7 mouse cellular contexts compared by ENCODE assay signal in the genomic region with DNA sequence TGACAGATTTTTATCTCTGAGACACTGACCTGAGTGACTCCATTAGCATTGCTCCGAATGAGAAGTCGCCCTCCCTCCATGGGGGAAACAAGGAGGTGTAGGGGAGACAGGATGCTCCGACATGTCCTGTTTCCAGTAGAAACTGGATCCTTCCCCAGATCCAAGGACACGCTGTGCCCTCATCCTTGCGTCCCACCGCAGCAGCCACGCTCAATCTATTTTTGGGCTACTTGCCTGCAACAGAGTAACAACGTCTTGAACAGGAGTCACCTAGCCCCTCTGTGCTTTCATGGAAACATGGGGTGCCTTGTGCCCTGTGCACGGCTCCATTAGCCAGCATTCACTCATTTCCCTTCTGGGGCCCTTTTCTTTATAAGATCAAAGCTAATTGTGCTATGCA. TPM values are rescaled to one million over a fixed set of nuclear protein-coding genes. Genes with fewer than 3 reads are reported as not detected.
DNase-seq lines count a peak whose midpoint lies in the region; ATAC-seq and TF ChIP-seq lines count a peak whose summit lies in the region.

TSS of gene Rbms3 (minus strand) at position 143 of the 400 bp plus-strand sequence.

- H3K4me1 ChIP-seq in lung, embryonic 14.5 days (ENCODE audit: insufficient read depth): no peaks in the 10 kb centered on the region
- 0 out of 2 replicates have a peak, but pooled peaks cover 6% of the 10 kb centered on the region for H3K4me1 ChIP-seq in forebrain, embryonic 15.5 days
- 0 out of 2 replicates have a peak, but pooled peaks cover 2% of the 10 kb centered on the region for H3K4me1 ChIP-seq in intestine, embryonic 15.5 days (replicated peaks)
- H3K4me1 ChIP-seq in neural tube, embryonic 12.5 days: no peaks in the 10 kb centered on the region; the same call in 1 of the 2 replicates

- H3K4me3 ChIP-seq in lung, embryonic 14.5 days (ENCODE audit: low read depth, low read length): no peak within 1 kb of the TSS
- no peak within 1 kb of the TSS for H3K4me3 ChIP-seq in forebrain, embryonic 15.5 days
- no peak within 1 kb of the TSS for H3K4me3 ChIP-seq in intestine, embryonic 15.5 days (replicated peaks)
- H3K4me3 ChIP-seq in neural tube, embryonic 12.5 days: no peak within 1 kb of the TSS

- no peaks in the 10 kb centered on the region for H3K9me3 ChIP-seq in lung, embryonic 14.5 days (ENCODE audit: low read depth, low read length)
- H3K9me3 ChIP-seq in forebrain, embryonic 15.5 days: no peaks in the 10 kb centered on the region
- no peaks in the 10 kb centered on the region for H3K9me3 ChIP-seq in intestine, embryonic 15.5 days
- H3K9me3 ChIP-seq in neural tube, embryonic 12.5 days: no peaks in the 10 kb centered on the region

- H3K9ac ChIP-seq in lung, embryonic 14.5 days: no peak within 1 kb of the TSS
- H3K9ac ChIP-seq in forebrain, embryonic 15.5 days (replicated peaks): no peak within 1 kb of the TSS
- no peak within 1 kb of the TSS for H3K9ac ChIP-seq in intestine, embryonic 15.5 days
- H3K9ac ChIP-seq in neural tube, embryonic 12.5 days: no peak within 1 kb of the TSS

- H3K27ac ChIP-seq in lung, embryonic 14.5 days (ENCODE audit: low read depth): no peak within 1 kb of the TSS
- H3K27ac ChIP-seq in forebrain, embryonic 15.5 days (replicated peaks): no peak within 1 kb of the TSS
- H3K27ac ChIP-seq in intestine, embryonic 15.5 days: no peak within 1 kb of the TSS
- H3K27ac ChIP-seq in neural tube, embryonic 12.5 days: no peak within 1 kb of the TSS

- H3K4me2 ChIP-seq in lung, embryonic 14.5 days: no peak within 1 kb of the TSS
- H3K4me2 ChIP-seq in forebrain, embryonic 15.5 days (replicated peaks): no peak within 1 kb of the TSS
- no peak within 1 kb of the TSS for H3K4me2 ChIP-seq in intestine, embryonic 15.5 days (replicated peaks)
- H3K4me2 ChIP-seq in neural tube, embryonic 12.5 days (replicated peaks): no peak within 1 kb of the TSS

- TF ChIP-seq CTCF in lung, embryonic 14.5 days (IDR thresholded peaks at IDR 0.05; ENCODE audit: low read depth): no peak

- H3K36me3 ChIP-seq in lung, embryonic 14.5 days (ENCODE audit: insufficient read depth): no peaks in the 10 kb centered on the region
- H3K36me3 ChIP-seq in forebrain, embryonic 15.5 days: no peaks in the 10 kb centered on the region
- no peaks in the 10 kb centered on the region for H3K36me3 ChIP-seq in intestine, embryonic 15.5 days
- H3K36me3 ChIP-seq in neural tube, embryonic 12.5 days: no peaks in the 10 kb centered on the region

- ATAC-seq in lung, embryonic 14.5 days (ENCODE audit: insufficient read depth): no peak
- ATAC-seq in forebrain, embryonic 15.5 days (replicated peaks): no peak
- no peak for ATAC-seq in intestine, embryonic 15.5 days
- ATAC-seq in neural tube, embryonic 12.5 days (ENCODE audit: low FRiP score, low read depth): no peak

- no peak for DNase-seq in lung, embryonic 14.5 days
- DNase-seq in lung, postnatal 4 days: no peak
- DNase-seq in spleen, postnatal 36 days (ENCODE audit: low spot score in 2 of 2): no peak
- DNase-seq in cerebellum, adult 18-20 months: no peak

- H3K27me3 ChIP-seq in lung, embryonic 14.5 days (ENCODE audit: insufficient read depth, low read length): no peaks in the 10 kb centered on the region
- no peaks in the 10 kb centered on the region for H3K27me3 ChIP-seq in forebrain, embryonic 15.5 days
- no peaks in the 10 kb centered on the region for H3K27me3 ChIP-seq in intestine, embryonic 15.5 days (replicated peaks)
- no peaks in the 10 kb centered on the region for H3K27me3 ChIP-seq in neural tube, embryonic 12.5 days (replicated peaks)

- WGBS in lung, embryonic 14.5 days: 74% methylated on average over 9 of the region's 9 CpGs
- WGBS in forebrain, embryonic 15.5 days: 79% methylated on average over 9 of the region's 9 CpGs
- WGBS in intestine, embryonic 15.5 days: 81% methylated on average over 9 of the region's 9 CpGs
- WGBS in neural tube, embryonic 12.5 days: 79% methylated on average over 9 of the region's 9 CpGs

RNA-seq across cellular contexts. Expression of gene Rbms3, which starts in this region (rescaled TPM):
- 116 and 117 TPM in 2 replicates for polyA plus RNA-seq in lung, embryonic 14.5 days (2014; fragmentation: Nextera tagmentation; extraction: Ambion mirVana)
- 18.6 and 18.9 TPM in 2 replicates for polyA plus RNA-seq in forebrain, embryonic 15.5 days (2015; fragmentation: Nextera tagmentation; extraction: Ambion mirVana)
- 46.8 and 53.0 TPM in 2 replicates for polyA plus RNA-seq in intestine, embryonic 15.5 days (2015; fragmentation: Nextera tagmentation; extraction: Ambion mirVana)
- polyA plus RNA-seq in neural tube, embryonic 12.5 days (2016; fragmentation: Nextera tagmentation; extraction: Ambion mirVana): 82.7 and 87.2 TPM in 2 replicates
